Mouse (Mus musculus) MEL (cell line): ENCODE data around the gene Plekhg2. TPM values are rescaled to one million over a fixed set of nuclear protein-coding genes. Genes with fewer than 3 reads are reported as not detected.
A peak's percentile ranks its signal among the peaks of the same experiment; 100 is the strongest.

Experiments used
- DNase-seq: peaks from one replicate; pipeline ENCODE4 v3.0.0; 2011; ENCODE audit warnings: low read depth, low spot score
- H3K27ac ChIP-seq: 2 replicates; pipeline ENCODE4 v1.5.1; 2012; ENCODE audit warnings: low read depth, mild to moderate bottlenecking, control low read depth, low read length, moderate library complexity; ENCODE audit not compliant: control insufficient read depth
- H3K27me3 ChIP-seq, 2 experiments: fragments of 150-350 bp in 1 of 2; sonication (generic) in 1 of 2; 2 replicates each; pipeline ENCODE4 v1.6.1; 2012; ENCODE audit warnings: low read length in 2 of 2, mild to moderate bottlenecking in 2 of 2, improper control_type of control experiment in 1 of 2, moderate library complexity in 1 of 2; ENCODE audit not compliant: insufficient read depth in 2 of 2, control insufficient read depth in 1 of 2
- H3K36me3 ChIP-seq, 2 experiments: 2 replicates each; pipeline ENCODE4 v1.6.1; 2012 to 2014; ENCODE audit warnings: low read length in 2 of 2, improper control_type of control experiment in 1 of 2, inconsistent platforms in 1 of 2, mild to moderate bottlenecking in 1 of 2; ENCODE audit not compliant: insufficient read depth in 2 of 2, control insufficient read depth in 1 of 2
- H3K4me1 ChIP-seq, 2 experiments: fragments of 150-350 bp in 1 of 2; sonication (generic) in 1 of 2; 2 replicates each; pipeline ENCODE4 v1.6.1; 2012; ENCODE audit warnings: low read length in 2 of 2, improper control_type of control experiment in 1 of 2, mild to moderate bottlenecking in 1 of 2; ENCODE audit not compliant: insufficient read depth in 2 of 2, control insufficient read depth in 1 of 2
- H3K4me3 ChIP-seq, 2 experiments: fragments of 150-350 bp in 1 of 2; sonication (generic) in 1 of 2; 2 replicates each; pipeline ENCODE4 v1.5.1; 2012; ENCODE audit warnings: low read depth in 2 of 2, low read length in 2 of 2, mild to moderate bottlenecking in 2 of 2, moderate library complexity in 2 of 2, control low read depth in 1 of 2, improper control_type of control experiment in 1 of 2; ENCODE audit not compliant: control insufficient read depth in 1 of 2, insufficient read depth in 1 of 2
- H3K79me2 ChIP-seq: 2 replicates; pipeline ENCODE4 v1.6.1; 2012; ENCODE audit warnings: mild to moderate bottlenecking, low read length, moderate library complexity; ENCODE audit not compliant: control insufficient read depth, poor library complexity, insufficient read depth
- H3K9ac ChIP-seq: 2 replicates; pipeline ENCODE4 v1.6.1; 2012; ENCODE audit warnings: low read depth, mild to moderate bottlenecking, control low read depth, low read length, moderate library complexity; ENCODE audit not compliant: control insufficient read depth, poor library complexity, severe bottlenecking
- H3K9me3 ChIP-seq: fragments of 150-350 bp; sonication (generic); replicated peaks from 2 replicates; pipeline ENCODE4 v1.6.1; 2012; ENCODE audit warnings: mild to moderate bottlenecking, low read length, improper control_type of control experiment, moderate library complexity; ENCODE audit not compliant: insufficient read depth
- CHD1 ChIP-seq: IDR thresholded peaks from 2 replicates; pipeline ENCODE4 v1.6.1; 2012; ENCODE audit warnings: low read depth, mild to moderate bottlenecking, inconsistent platforms, low read length, improper control_type of control experiment
- CHD2 ChIP-seq: IDR thresholded peaks from 2 replicates; pipeline ENCODE4 v1.6.1; 2011; ENCODE audit warnings: low read length, improper control_type of control experiment
- CTCF ChIP-seq, 3 experiments: IDR thresholded peaks in 2 of 3; conservative IDR thresholded peaks in 1 of 3; 2 replicates each; pipeline ENCODE4 v1.5.1; 2011 to 2012; ENCODE audit warnings: low read length in 3 of 3, low read depth in 2 of 3, mild to moderate bottlenecking in 2 of 3, improper control_type of control experiment in 1 of 3, inconsistent platforms in 1 of 3, mixed read lengths in 1 of 3, moderate library complexity in 1 of 3; ENCODE audit not compliant: control insufficient read depth in 1 of 3, insufficient read depth in 1 of 3, poor library complexity in 1 of 3, severe bottlenecking in 1 of 3
- EP300 ChIP-seq, 2 experiments: IDR thresholded peaks; 2 replicates each; pipeline ENCODE4 v1.6.1; 2011; ENCODE audit warnings: improper control_type of control experiment in 2 of 2, low read length in 2 of 2, low read depth in 1 of 2, mild to moderate bottlenecking in 1 of 2
- GATA1 ChIP-seq: IDR thresholded peaks from 2 replicates; pipeline ENCODE4 v1.6.1; 2011; ENCODE audit warnings: low read depth, low read length, improper control_type of control experiment
- MAX ChIP-seq: IDR thresholded peaks from 2 replicates; pipeline ENCODE4 v1.6.1; 2011; ENCODE audit warnings: low read length, improper control_type of control experiment
- MEF2A ChIP-seq: IDR thresholded peaks from 2 replicates; pipeline ENCODE4 v1.6.1; 2014; ENCODE audit warnings: low read depth, mild to moderate bottlenecking, inconsistent platforms, low read length, improper control_type of control experiment; ENCODE audit not compliant: poor library complexity, insufficient replicate concordance, severe bottlenecking; ENCODE audit errors: extremely low read depth
- MXI1 ChIP-seq: IDR thresholded peaks from 2 replicates; pipeline ENCODE4 v1.6.1; 2011; ENCODE audit warnings: mild to moderate bottlenecking, low read depth, low read length, improper control_type of control experiment
- MYB ChIP-seq: IDR thresholded peaks from 2 replicates; pipeline ENCODE4 v1.6.1; 2011; ENCODE audit warnings: mild to moderate bottlenecking, low read depth, low read length, improper control_type of control experiment
- MYC ChIP-seq: IDR thresholded peaks from 2 replicates; pipeline ENCODE4 v1.6.1; 2011; ENCODE audit warnings: low read depth, mild to moderate bottlenecking, low read length, improper control_type of control experiment, moderate library complexity
- NELFE ChIP-seq: IDR thresholded peaks from 2 replicates; pipeline ENCODE4 v1.6.1; 2011; ENCODE audit warnings: low read depth, low read length, improper control_type of control experiment
- NRF1 ChIP-seq: IDR thresholded peaks from 2 replicates; pipeline ENCODE4 v1.6.1; 2014; ENCODE audit warnings: low read depth, mild to moderate bottlenecking, inconsistent platforms, low read length, improper control_type of control experiment, moderate library complexity; ENCODE audit not compliant: poor library complexity, insufficient read depth, severe bottlenecking
- POLR2AphosphoS2 ChIP-seq: IDR thresholded peaks from 2 replicates; pipeline ENCODE4 v1.6.1; 2011; ENCODE audit warnings: low read length, improper control_type of control experiment
- POLR2AphosphoS5 ChIP-seq: IDR thresholded peaks from 2 replicates; pipeline ENCODE4 v1.6.1; 2012; ENCODE audit warnings: low read depth, borderline replicate concordance, mild to moderate bottlenecking, inconsistent platforms, low read length, moderate library complexity, mixed read lengths
- RAD21 ChIP-seq: IDR thresholded peaks from 2 replicates; pipeline ENCODE4 v1.6.1; 2011; ENCODE audit warnings: mild to moderate bottlenecking, low read depth, low read length, improper control_type of control experiment
- RCOR1 ChIP-seq: IDR thresholded peaks from 2 replicates; pipeline ENCODE4 v1.6.1; 2012; ENCODE audit warnings: low read depth, mild to moderate bottlenecking, inconsistent platforms, low read length, improper control_type of control experiment
- SIN3A ChIP-seq: IDR thresholded peaks from 2 replicates; pipeline ENCODE4 v1.6.1; 2012; ENCODE audit warnings: low read length, improper control_type of control experiment, inconsistent platforms
- SMC3 ChIP-seq: IDR thresholded peaks from 2 replicates; pipeline ENCODE4 v1.6.1; 2011; ENCODE audit warnings: low read depth, low read length, improper control_type of control experiment
- TAL1 ChIP-seq: IDR thresholded peaks from 2 replicates; pipeline ENCODE4 v1.6.1; 2012; ENCODE audit warnings: mild to moderate bottlenecking, inconsistent platforms, low read length, moderate library complexity, mixed read lengths
- TBP ChIP-seq: IDR thresholded peaks from 2 replicates; pipeline ENCODE4 v1.8.0; 2011; ENCODE audit warnings: low read depth, low read length, improper control_type of control experiment
- TCF12 ChIP-seq: IDR thresholded peaks from 2 replicates; pipeline ENCODE4 v1.6.1; 2014; ENCODE audit warnings: low read depth, mild to moderate bottlenecking, inconsistent platforms, low read length, improper control_type of control experiment, moderate library complexity
- USF2 ChIP-seq, 2 experiments: IDR thresholded peaks; 2 replicates each; pipeline ENCODE4 v1.6.1; 2011 to 2012; ENCODE audit warnings: improper control_type of control experiment in 2 of 2, low read length in 2 of 2, borderline replicate concordance in 1 of 2, inconsistent platforms in 1 of 2, low read depth in 1 of 2, mild to moderate bottlenecking in 1 of 2; ENCODE audit not compliant: insufficient read depth in 1 of 2
- ZC3H11A ChIP-seq: IDR thresholded peaks from 2 replicates; pipeline ENCODE4 v1.6.1; 2012; ENCODE audit warnings: low read depth, mild to moderate bottlenecking, inconsistent platforms, low read length, improper control_type of control experiment
- ZKSCAN1 ChIP-seq: IDR thresholded peaks from 2 replicates; pipeline ENCODE4 v1.6.1; 2012; ENCODE audit warnings: low read depth, mild to moderate bottlenecking, inconsistent platforms, low read length, improper control_type of control experiment, moderate library complexity
- ZMIZ1 ChIP-seq: IDR thresholded peaks from 2 replicates; pipeline ENCODE4 v1.6.1; 2012; ENCODE audit warnings: low read depth, mild to moderate bottlenecking, inconsistent platforms, low read length, improper control_type of control experiment, moderate library complexity
- polyA plus RNA-seq, 2 experiments: library from polyadenylated mRNA; stranded (reverse) in 1 of 2; unstranded in 1 of 2; fragments of >175 nt in 1 of 2; fragments of >200 nt in 1 of 2; gene quantifications; 2 replicates each; pipeline versions ENCODE4 v1.2.1 to v1.2.4; 2012; ENCODE audit warnings: low replicate concordance in 2 of 2, low read depth in 1 of 2; ENCODE audit not compliant: insufficient read length in 2 of 2, insufficient read depth in 1 of 2, missing spikeins in 1 of 2
- total RNA-seq: library from RNA; depleted of rRNA; stranded (reverse); fragments of 300-350 nt; gene quantifications from 2 replicates; pipeline ENCODE4 v1.2.3, GENCODE M21; 2012

The Plekhg2 gene
- total and polyA plus RNA-seq, 3 experiments: 1.1 to 9.2 TPM; not detected in 1

GRCm38 (mm10) chr7:28398696-28399340, 26.4 kb upstream of the Plekhg2 start:
- Histone ChIP-seq H3K36me3 (peaks cover 0 to 10% of the 10 kb centered on the region in 2 experiments; a peak in 2 of 4 replicates), H3K4me1 (no peaks in the 10 kb centered on the region)

GRCm38 (mm10) chr7:28398000-28398399, 25.6 kb upstream of the Plekhg2 start:
- Histone ChIP-seq H3K27ac (no peak overlapping the region), H3K27me3 (no peaks in the 10 kb centered on the region), H3K9me3 (no peaks in the 10 kb centered on the region), H3K36me3 (peaks cover 0 to 8% of the 10 kb centered on the region in 2 experiments; a peak in 2 of 4 replicates), H3K79me2 (peaks cover 8% of the 10 kb centered on the region), H3K4me1 (no peaks in the 10 kb centered on the region), H3K9ac (no peak overlapping the region), H3K4me3 (no peak overlapping the region)
- TF ChIP-seq RAD21 (peak; percentile 35), SMC3 (peak; percentile 47), TAL1 (no peak), CTCF (IDR thresholded peaks at IDR 0.05 in 2 of 3, conservative IDR thresholded peaks at IDR 0.05 in 1 of 3; ENCODE audit: control insufficient read depth in 1 of 3, insufficient read depth in 1 of 3, low read depth in 2 of 3, low read length in 3 of 3, poor library complexity in 1 of 3, severe bottlenecking in 1 of 3) (peak in 2 of 3 experiments; percentile 27 to 47; a peak in 4 of 6 replicates), ZC3H11A (0 out of 2 replicates have a peak, but pooled peaks have one; percentile 1), TBP (no peak), MEF2A (no peak), POLR2AphosphoS2 (no peak), RCOR1 (no peak), ZMIZ1 (no peak)
- DNase-seq: peak; percentile 63

More at GRCm38 (mm10) chr7:28398696-28399340, 26.4 kb upstream of the Plekhg2 start:
- H3K27me3 ChIP-seq: no peaks in the 10 kb centered on the region
- no peak overlapping the region for H3K9ac ChIP-seq
- no peak for DNase-seq
- TF ChIP-seq EP300 (IDR thresholded peaks at IDR 0.05; ENCODE audit: low read depth in 1 of 2, low read length in 2 of 2): no peak
- no peak for TF ChIP-seq MAX
- TF ChIP-seq CHD1: no peak
- no peak for TF ChIP-seq ZKSCAN1
- TF ChIP-seq MXI1: no peak
- TF ChIP-seq MYC: no peak
- no peak for TF ChIP-seq GATA1
- TF ChIP-seq SIN3A: no peak
- no peak for TF ChIP-seq POLR2AphosphoS5
- no peak for TF ChIP-seq MYB
- TF ChIP-seq CTCF (IDR thresholded peaks at IDR 0.05 in 2 of 3, conservative IDR thresholded peaks at IDR 0.05 in 1 of 3; ENCODE audit: control insufficient read depth in 1 of 3, insufficient read depth in 1 of 3, low read depth in 2 of 3, low read length in 3 of 3, poor library complexity in 1 of 3, severe bottlenecking in 1 of 3): no peak
- TF ChIP-seq TCF12: no peak
- TF ChIP-seq USF2 (IDR thresholded peaks at IDR 0.05; ENCODE audit: borderline replicate concordance in 1 of 2, insufficient read depth in 1 of 2, low read depth in 1 of 2, low read length in 2 of 2): no peak
- TF ChIP-seq NRF1: no peak
- no peak for TF ChIP-seq CHD2
- TF ChIP-seq NELFE: no peak
- H3K9me3 ChIP-seq: no peaks in the 10 kb centered on the region
- peaks cover under 1% of the 10 kb centered on the region; the same call in 1 of the 2 replicates for H3K79me2 ChIP-seq
- H3K27ac ChIP-seq: no peak overlapping the region
- H3K4me3 ChIP-seq: no peak overlapping the region
